Mouse (Mus musculus) forebrain, embryonic 10.5 days (tissue): Measurements from ENCODE around the gene Tecta. TPM values are rescaled to one million over a fixed set of nuclear protein-coding genes. Genes with fewer than 3 reads are reported as not detected.

Experiments used
- DNase-seq: peaks from one replicate; pipeline ENCODE4 v3.0.0-alpha.2; 2017; ENCODE audit warnings: low spot score; ENCODE audit errors: extremely low spot score
- H3K27ac ChIP-seq: fragments of 300-500 bp; sonication (generic); 2 replicates; pipeline ENCODE4 v1.5.1; 2016; ENCODE audit warnings: mild to moderate bottlenecking
- H3K27me3 ChIP-seq: fragments of 300-500 bp; sonication (generic); 2 replicates; pipeline ENCODE4 v1.6.1; 2016; ENCODE audit warnings: mild to moderate bottlenecking; ENCODE audit not compliant: poor library complexity, severe bottlenecking
- H3K36me3 ChIP-seq: fragments of 300-500 bp; sonication (generic); replicated peaks from 2 replicates; pipeline ENCODE4 v1.6.1; 2016; ENCODE audit warnings: mild to moderate bottlenecking, moderate library complexity
- H3K4me1 ChIP-seq: fragments of 300-500 bp; sonication (generic); 2 replicates; pipeline ENCODE4 v1.6.1; 2016
- H3K4me3 ChIP-seq: fragments of 300-500 bp; sonication (generic); 2 replicates; pipeline ENCODE4 v1.5.1; 2016; ENCODE audit warnings: mild to moderate bottlenecking, moderate library complexity
- H3K9me3 ChIP-seq: fragments of 300-500 bp; sonication (generic); 2 replicates; pipeline ENCODE4 v1.6.1; 2016; ENCODE audit warnings: mild to moderate bottlenecking, moderate library complexity
- WGBS: fragments of 180-500 bp; shearing (Covaris S2); methylation state at CpG from one replicate; pipeline ENCODE4 v1.1.7; 2016; 5-methylcytosine and 5-hydroxymethylcytosine counted together
- polyA plus RNA-seq: library from polyadenylated mRNA; unstranded; fragments of >200 nt; fragmentation: Nextera tagmentation; extraction: Ambion mirVana; gene quantifications from 2 replicates; pipeline ENCODE4 v1.2.1, GENCODE M21; 2016

The Tecta gene
- polyA plus RNA-seq, 1 experiment from 2014 or later = 0.04 TPM

DNA sequence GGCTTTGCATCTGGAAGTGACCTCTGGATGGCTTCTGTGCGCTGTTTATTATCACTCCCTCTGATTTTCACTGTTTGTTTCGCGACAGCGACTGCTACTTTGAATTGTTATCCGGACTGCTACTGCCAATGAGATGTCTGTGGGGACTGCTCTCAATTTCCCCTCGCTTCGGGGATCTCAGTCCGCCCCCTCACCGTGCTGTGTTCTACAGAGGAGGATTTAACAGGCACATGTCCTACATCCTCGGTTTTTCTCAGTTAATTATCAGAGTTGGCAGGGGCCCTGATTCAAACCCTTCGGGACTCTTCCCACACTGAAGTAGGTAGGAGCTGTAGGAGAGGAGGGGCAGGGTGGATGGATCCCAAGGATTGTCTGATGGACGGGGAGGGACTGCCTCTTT, 67.0 kb downstream of the Tecta start:
- Histone ChIP-seq H3K4me3 (no peak overlapping the region), H3K36me3 (no peaks in the 10 kb centered on the region), H3K27ac (no peak overlapping the region), H3K4me1 (no peaks in the 10 kb centered on the region), H3K9me3 (no peaks in the 10 kb centered on the region), H3K27me3 (no peaks in the 10 kb centered on the region; the same call in 1 of the 2 replicates)
- WGBS = 82% methylated on average over 12 of the region's 12 CpGs
- DNase-seq = no peak

GRCm38 (mm10) chr9:42331341-42331740, 68.4 kb downstream of the Tecta start:
- Histone ChIP-seq H3K4me3 (no peak overlapping the region), H3K4me1 (no peaks in the 10 kb centered on the region), H3K9me3 (no peaks in the 10 kb centered on the region), H3K27ac (no peak overlapping the region), H3K36me3 (no peaks in the 10 kb centered on the region), H3K27me3 (peaks cover 8% of the 10 kb centered on the region)
- 92% methylated on average over 7 of the region's 7 CpGs for WGBS
- no peak for DNase-seq

GRCm38 (mm10) chr9:42329753-42330152, 70.0 kb downstream of the Tecta start:
- DNase-seq = no peak
- Histone ChIP-seq H3K4me3 (no peak overlapping the region), H3K9me3 (no peaks in the 10 kb centered on the region), H3K4me1 (no peaks in the 10 kb centered on the region), H3K36me3 (no peaks in the 10 kb centered on the region), H3K27ac (no peak overlapping the region), H3K27me3 (peaks cover 12% of the 10 kb centered on the region)
- WGBS = 75% methylated on average over 9 of the region's 9 CpGs

DNA sequence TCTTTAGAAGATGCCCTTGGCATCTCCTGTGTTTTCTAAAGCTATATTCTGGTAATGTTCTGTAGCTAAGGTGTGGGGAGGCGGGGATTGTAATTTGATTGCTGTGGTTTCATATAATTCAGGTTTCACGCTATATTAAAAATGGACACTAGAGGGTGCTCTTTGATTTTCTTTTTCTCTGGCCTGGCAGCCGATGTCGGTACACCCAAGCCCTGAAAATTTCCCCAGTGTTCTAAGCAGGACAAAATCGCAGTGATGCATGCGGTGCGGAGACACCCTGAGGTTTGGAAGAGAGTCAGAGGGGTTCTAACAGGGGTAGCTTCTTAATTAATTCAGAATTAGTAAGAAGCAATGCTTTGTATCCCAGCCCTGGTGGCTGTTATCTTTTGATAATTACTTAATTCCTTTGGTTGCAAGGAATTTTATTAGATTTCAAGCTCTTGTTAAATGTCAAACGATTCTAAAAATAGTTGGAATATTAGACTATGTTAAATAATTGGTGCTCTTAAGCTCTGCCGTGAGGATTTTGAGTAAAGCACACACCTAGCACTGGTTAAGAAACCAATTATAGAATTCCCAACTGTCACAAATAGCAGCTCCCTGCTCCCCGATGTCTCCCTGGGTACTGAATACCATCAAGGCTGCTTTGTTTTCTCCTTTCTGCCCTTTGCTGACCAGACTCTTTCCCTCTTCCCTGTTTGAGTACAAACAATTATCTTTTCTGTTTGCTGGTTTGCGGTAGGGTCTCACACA, 72.9 kb downstream of the Tecta start:
- Histone ChIP-seq H3K4me3 (no peak overlapping the region), H3K27me3 (peaks cover 19% of the 10 kb centered on the region), H3K4me1 (no peaks in the 10 kb centered on the region), H3K36me3 (no peaks in the 10 kb centered on the region), H3K9me3 (no peaks in the 10 kb centered on the region), H3K27ac (no peak overlapping the region)
- WGBS = 34% methylated on average over 11 of the region's 11 CpGs
- no peak for DNase-seq

DNA sequence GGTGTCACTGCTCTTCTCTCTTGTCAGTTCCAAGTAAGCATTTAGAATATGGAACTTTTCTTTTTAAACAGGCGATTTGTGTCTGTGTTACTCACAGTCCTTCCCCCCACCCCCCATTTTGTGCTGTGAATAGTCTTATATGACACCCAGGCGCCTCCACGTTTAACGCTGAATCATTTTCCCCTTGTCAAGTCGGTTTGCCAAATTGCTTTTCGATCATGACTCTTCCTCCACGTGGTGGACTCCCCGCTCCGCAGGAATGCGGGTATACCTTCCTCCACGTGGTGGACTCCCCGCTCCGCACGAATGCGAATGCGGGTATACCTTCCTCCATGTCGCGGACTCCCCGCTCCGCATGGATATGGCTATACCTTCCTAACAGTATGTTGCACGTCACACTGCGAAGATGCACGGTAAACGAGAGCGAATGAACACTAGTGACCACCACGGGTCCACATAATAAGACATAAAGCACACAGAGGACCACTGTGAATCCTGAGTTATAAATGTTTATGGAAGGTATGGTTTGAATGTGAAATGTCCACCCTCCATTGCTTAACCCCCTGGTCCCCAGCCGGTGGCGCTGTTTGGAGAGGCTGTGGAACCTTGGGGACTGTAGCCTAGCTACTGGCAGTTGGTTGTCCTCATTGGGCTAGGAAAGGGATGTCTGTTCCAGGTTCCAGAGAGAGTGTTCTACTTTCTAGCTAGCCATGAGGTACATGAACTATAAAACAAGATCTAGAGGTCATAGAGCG, 74.9 kb downstream of the Tecta start:
- Histone ChIP-seq H3K27me3 (peaks cover 19% of the 10 kb centered on the region), H3K9me3 (peaks cover 4% of the 10 kb centered on the region), H3K4me1 (no peaks in the 10 kb centered on the region), H3K4me3 (peak overlapping the region; percentile 31; the same call in 1 of the 2 replicates), H3K36me3 (no peaks in the 10 kb centered on the region), H3K27ac (no peak overlapping the region)
- DNase-seq = no peak
- 62% methylated on average over 29 of the region's 29 CpGs for WGBS

DNA sequence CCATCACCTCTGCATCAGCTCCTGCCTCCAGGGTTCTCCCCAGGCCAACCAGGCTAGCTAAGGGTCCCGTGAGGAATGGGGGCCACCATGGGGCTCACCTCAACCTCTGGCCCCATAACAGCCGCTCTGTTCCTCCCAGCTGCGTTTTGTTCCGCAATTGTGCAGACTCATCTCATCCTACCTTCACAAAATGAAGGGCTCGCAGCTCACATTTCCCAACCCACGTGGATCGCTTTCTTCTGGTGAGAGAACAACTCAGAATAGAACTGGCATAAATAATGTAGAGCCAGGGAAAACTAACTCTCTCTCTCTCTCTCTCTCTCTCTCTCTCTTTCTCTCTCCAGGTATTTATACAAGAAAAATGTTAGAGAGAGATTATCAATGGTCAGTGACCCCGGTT, 76.5 kb downstream of the Tecta start:
- Histone ChIP-seq H3K9me3 (peaks cover 4% of the 10 kb centered on the region), H3K4me1 (no peaks in the 10 kb centered on the region), H3K27me3 (peaks cover 19% of the 10 kb centered on the region), H3K4me3 (no peak overlapping the region), H3K27ac (no peak overlapping the region), H3K36me3 (no peaks in the 10 kb centered on the region)
- no peak for DNase-seq
- WGBS = 93% methylated on average over 8 of the region's 8 CpGs

DNA sequence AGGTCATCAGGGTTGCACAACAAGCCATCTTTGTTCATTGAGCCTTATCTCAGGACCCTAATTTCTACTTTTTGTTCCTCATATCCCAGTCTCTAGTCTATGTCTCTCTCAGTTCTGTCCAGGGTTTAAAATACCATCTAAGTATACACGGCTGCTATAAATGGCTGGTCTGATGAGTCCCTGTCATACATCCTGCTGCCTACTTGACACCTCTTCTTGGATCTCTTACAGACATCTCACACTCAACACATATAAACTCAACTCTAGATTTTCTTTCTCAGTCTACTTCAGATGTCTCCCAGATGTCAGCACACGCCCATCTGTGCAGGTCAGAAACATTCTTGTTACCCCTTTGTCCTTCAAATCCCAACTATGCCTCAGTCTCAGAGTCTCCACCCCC, 78.3 kb downstream of the Tecta start:
- Histone ChIP-seq H3K27me3 (peaks cover 12% of the 10 kb centered on the region), H3K9me3 (peaks cover 4% of the 10 kb centered on the region), H3K27ac (no peak overlapping the region), H3K36me3 (no peaks in the 10 kb centered on the region), H3K4me3 (no peak overlapping the region), H3K4me1 (no peaks in the 10 kb centered on the region)
- 90% methylated on average over 2 of the region's 2 CpGs for WGBS
- DNase-seq = no peak

DNA sequence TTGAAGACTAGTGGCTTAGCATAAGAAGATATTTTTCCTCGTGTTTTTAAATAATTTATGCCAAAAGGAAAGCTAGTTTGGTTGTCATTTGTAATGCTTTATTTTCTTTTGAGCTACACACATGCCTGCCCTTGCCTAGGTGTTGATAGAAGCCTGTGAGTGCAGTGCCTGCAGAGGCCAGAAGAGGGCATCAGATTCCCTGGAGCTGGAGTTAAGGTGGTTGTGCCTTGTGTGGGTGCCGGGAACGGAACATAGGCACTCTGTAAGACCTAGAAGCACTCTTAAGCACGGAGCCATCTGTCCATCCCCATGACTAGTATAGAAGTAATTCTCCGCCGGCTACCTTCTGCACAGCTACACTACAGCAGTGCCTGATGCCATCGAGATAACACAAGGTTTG, 79.1 kb downstream of the Tecta start:
- Histone ChIP-seq H3K27me3 (peaks cover 12% of the 10 kb centered on the region), H3K27ac (no peak overlapping the region), H3K4me3 (no peak overlapping the region), H3K36me3 (no peaks in the 10 kb centered on the region), H3K4me1 (no peaks in the 10 kb centered on the region), H3K9me3 (peaks cover 4% of the 10 kb centered on the region)
- DNase-seq = no peak
- WGBS = 90% methylated on average over 7 of the region's 7 CpGs

DNA sequence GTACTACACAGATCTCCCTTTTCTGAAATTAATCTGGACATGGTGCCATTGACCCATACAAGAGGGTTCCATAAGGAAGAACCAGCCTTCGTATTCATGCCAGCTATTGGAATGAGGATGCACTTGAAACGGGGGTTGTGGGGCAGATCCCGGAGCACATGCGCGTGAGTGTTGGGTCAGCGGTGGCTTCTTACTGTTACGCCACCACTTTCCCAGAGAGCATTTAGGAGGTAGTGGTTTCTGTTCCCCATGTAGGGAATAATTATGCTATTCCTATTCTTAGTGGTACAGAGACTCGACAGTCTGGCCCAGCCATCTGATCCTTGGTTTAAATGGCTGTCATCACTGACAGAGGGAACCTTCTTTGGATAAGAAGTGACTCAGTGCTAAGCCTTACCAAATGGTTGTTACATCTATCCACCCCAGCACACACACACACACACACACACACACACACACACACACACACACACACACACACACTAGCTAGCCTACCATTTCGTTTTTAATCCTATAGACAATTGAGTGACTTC, 81.2 kb downstream of the Tecta start:
- H3K27ac ChIP-seq = no peak overlapping the region
- H3K4me1 ChIP-seq = no peaks in the 10 kb centered on the region
- no peaks in the 10 kb centered on the region for H3K27me3 ChIP-seq
- WGBS = 90% methylated on average over 9 of the region's 9 CpGs
- H3K36me3 ChIP-seq = no peaks in the 10 kb centered on the region
- H3K4me3 ChIP-seq = no peak overlapping the region
- DNase-seq = no peak
- peaks cover 4% of the 10 kb centered on the region for H3K9me3 ChIP-seq

DNA sequence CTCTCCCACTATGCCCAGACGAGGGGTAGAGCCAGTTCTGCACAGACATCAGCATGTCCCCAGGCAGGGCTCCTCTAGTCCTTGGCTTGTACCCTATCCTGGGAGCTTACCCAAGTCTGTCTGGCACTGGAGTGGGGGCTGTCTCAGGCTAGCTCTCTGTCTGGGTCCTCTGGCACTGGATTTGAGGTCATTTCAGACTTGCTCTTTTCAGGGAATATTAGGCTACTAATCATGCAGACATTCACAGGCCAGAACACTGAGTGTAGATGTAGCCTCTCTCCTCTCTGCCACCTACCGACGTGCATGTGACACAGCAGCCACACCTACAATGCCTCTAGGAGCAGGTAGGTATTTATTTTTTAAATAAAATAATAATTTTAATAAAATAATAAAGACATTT, 82.4 kb downstream of the Tecta start:
- Histone ChIP-seq H3K27me3 (no peaks in the 10 kb centered on the region), H3K27ac (peak overlapping the region; percentile 35; the same call in 1 of the 2 replicates), H3K36me3 (no peaks in the 10 kb centered on the region), H3K9me3 (peaks cover 4% of the 10 kb centered on the region), H3K4me3 (no peak overlapping the region), H3K4me1 (no peaks in the 10 kb centered on the region)
- no peak for DNase-seq
- WGBS = 65% methylated on average over 3 of the region's 3 CpGs

DNA sequence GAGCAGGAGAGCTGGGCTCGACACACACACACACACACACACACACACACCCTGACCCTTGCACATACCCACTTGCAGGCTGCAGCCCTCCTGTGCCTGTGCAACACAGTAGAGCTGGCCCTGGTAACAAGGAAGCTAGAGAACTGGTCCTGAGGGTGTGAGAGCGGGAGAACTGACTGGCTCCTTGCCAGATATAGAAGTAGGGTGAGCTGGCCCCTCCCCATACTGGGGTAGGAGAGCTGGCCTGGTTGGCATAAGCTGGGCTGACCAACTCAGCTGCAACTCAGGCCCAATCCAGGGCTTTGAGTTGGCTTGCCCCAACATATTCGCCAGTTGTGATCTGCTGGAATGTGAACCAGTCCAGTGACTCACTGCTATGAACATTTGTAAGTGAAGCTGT, 83.9 kb downstream of the Tecta start:
- Histone ChIP-seq H3K36me3 (no peaks in the 10 kb centered on the region), H3K4me1 (no peaks in the 10 kb centered on the region), H3K27ac (no peak overlapping the region), H3K4me3 (no peak overlapping the region), H3K27me3 (no peaks in the 10 kb centered on the region), H3K9me3 (peaks cover 3% of the 10 kb centered on the region)
- no peak for DNase-seq
- whole genome bisulfite sequencing = 84% methylated on average over 3 of the region's 3 CpGs

- 74% methylated on average over 4 of the region's 4 CpGs for WGBS
- DNase-seq = peak; percentile 22
- no peaks in the 10 kb centered on the region for H3K36me3 ChIP-seq
- no peak overlapping the region for H3K27ac ChIP-seq
- H3K4me3 ChIP-seq = no peak overlapping the region
- H3K27me3 ChIP-seq = no peaks in the 10 kb centered on the region
- no peaks in the 10 kb centered on the region for H3K4me1 ChIP-seq
- no peaks in the 10 kb centered on the region for H3K9me3 ChIP-seq
Observed at GRCm38 (mm10) chr9:42314959-42315358, 84.8 kb downstream of the Tecta start.

DNA sequence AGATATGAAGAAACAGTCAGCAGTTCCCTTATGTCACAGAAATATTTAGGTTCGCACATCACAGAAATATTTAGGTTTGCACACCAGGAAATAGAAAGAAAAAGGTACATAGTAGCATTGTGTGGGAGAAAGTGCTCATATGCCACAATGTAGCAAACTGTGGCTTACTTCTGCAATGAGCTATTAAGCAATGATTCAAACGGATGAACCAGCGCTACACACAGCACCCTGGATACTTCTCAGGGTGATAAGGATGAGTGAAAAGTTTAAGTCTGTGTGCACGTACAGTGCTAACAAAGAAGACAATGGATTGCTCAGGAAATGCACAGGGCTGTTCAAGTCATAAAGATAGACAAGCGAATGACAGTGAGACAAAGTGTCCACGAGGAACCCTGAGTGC, 85.3 kb downstream of the Tecta start:
- Histone ChIP-seq H3K4me3 (no peak overlapping the region), H3K36me3 (no peaks in the 10 kb centered on the region), H3K4me1 (no peaks in the 10 kb centered on the region), H3K27me3 (no peaks in the 10 kb centered on the region), H3K9me3 (no peaks in the 10 kb centered on the region), H3K27ac (no peak overlapping the region)
- 91% methylated on average over 6 of the region's 6 CpGs for WGBS
- no peak for DNase-seq
